Mouse (Mus musculus) gastrocnemius, postnatal 25 days (tissue): Measurements from ENCODE around the gene Dzank1. TPM values are rescaled to one million over a fixed set of nuclear protein-coding genes. Genes with fewer than 3 reads are reported as not detected.

Experiments
- DNase-seq: peaks from one replicate; pipeline ENCODE4 v3.0.0; 2022
- long read RNA-seq, 2 experiments: library from polyadenylated mRNA; stranded (forward); transcript quantifications; one replicate each; pipeline ENCODE4 v2.0.0; 2021
- total RNA-seq, 2 experiments: library from RNA; stranded (reverse); gene quantifications; 1 replicate in 1 of 2; 2 replicates in 1 of 2; pipeline ENCODE4 v1.2.3; 2021

The Dzank1 gene
- under 1 TPM; 0.13 to 0.49 TPM for total RNA-seq
- long read RNA-seq, experiment 1, result 0 reads
- long read RNA-seq, experiment 2, result 0 reads

- peak; percentile 95 for DNase-seq
Measured at GRCm38 (mm10) chr2:144526981-144527820, at the start of gene Dzank1, which contains the start of gene Polr3f. Gene Dzank1 (minus strand): TSS chr2:144527414. Gene Polr3f (plus strand): TSS chr2:144527718.

GRCm38 (mm10) chr2:144555820-144556552 lies 28.8 kb upstream of the Dzank1 start, which contains the start of gene Sec23b:
Gene Sec23b (plus strand): TSS chr2:144556229.
- peak; percentile 96 for DNase-seq

- no peak for DNase-seq
Measured at GRCm38 (mm10) chr2:144555286-144555819, 28.1 kb upstream of the Dzank1 start.

GRCm38 (mm10) chr2:144553905-144554304 lies 26.7 kb upstream of the Dzank1 start:
- no peak for DNase-seq

GRCm38 (mm10) chr2:144550529-144550928 lies 23.3 kb upstream of the Dzank1 start, which contains the start of gene Rbbp9:
Gene Rbbp9 (minus strand): TSS chr2:144550869.
- peak; percentile 42 for DNase-seq

GRCm38 (mm10) chr2:144547559-144547958 lies 20.3 kb upstream of the Dzank1 start:
- no peak for DNase-seq

- DNase-seq, result no peak
Measured at GRCm38 (mm10) chr2:144545481-144545880, 18.3 kb upstream of the Dzank1 start.

GRCm38 (mm10) chr2:144545061-144545460 lies 17.8 kb upstream of the Dzank1 start:
- DNase-seq, result no peak

GRCm38 (mm10) chr2:144544630-144545029 lies 17.4 kb upstream of the Dzank1 start:
- DNase-seq, result no peak

- no peak for DNase-seq
Measured at GRCm38 (mm10) chr2:144543670-144544069, 16.5 kb upstream of the Dzank1 start.

GRCm38 (mm10) chr2:144541246-144541645 lies 14.0 kb upstream of the Dzank1 start:
- DNase-seq, result no peak

GRCm38 (mm10) chr2:144537123-144537522 lies 9.9 kb upstream of the Dzank1 start:
- no peak for DNase-seq

- DNase-seq, result no peak
Measured at GRCm38 (mm10) chr2:144527821-144528174, 584 bp upstream of the Dzank1 start.

GRCm38 (mm10) chr2:144525856-144526255 lies 1.4 kb downstream of the Dzank1 start:
- no peak for DNase-seq

- DNase-seq, result no peak
Measured at GRCm38 (mm10) chr2:144519772-144520171, 7.4 kb downstream of the Dzank1 start.

GRCm38 (mm10) chr2:144514619-144515018 lies 12.6 kb downstream of the Dzank1 start:
- no peak for DNase-seq

- no peak for DNase-seq
Measured at GRCm38 (mm10) chr2:144502134-144502533, 25.1 kb downstream of the Dzank1 start.

GRCm38 (mm10) chr2:144489342-144489741 lies 37.9 kb downstream of the Dzank1 start:
- DNase-seq, result no peak

- peak; percentile 15 for DNase-seq
Measured at GRCm38 (mm10) chr2:144487476-144487875, 39.7 kb downstream of the Dzank1 start.

GRCm38 (mm10) chr2:144485439-144485838 lies 41.8 kb downstream of the Dzank1 start:
- DNase-seq, result no peak

GRCm38 (mm10) chr2:144484084-144484483 lies 43.1 kb downstream of the Dzank1 start:
- no peak for DNase-seq

- no peak for DNase-seq
Measured at GRCm38 (mm10) chr2:144479421-144479820, 47.8 kb downstream of the Dzank1 start.

GRCm38 (mm10) chr2:144467203-144467602 lies 60.0 kb downstream of the Dzank1 start:
- DNase-seq, result no peak
